Comparison of ENCODE assay signal across 14 mouse cellular contexts in genomic region chr7:25575870-25576269, GRCm38 (mm10). TPM values are rescaled to one million over a fixed set of nuclear protein-coding genes. Genes with fewer than 3 reads are reported as not detected.
A peak's percentile ranks its signal among the peaks of the same experiment; 100 is the strongest.
DNase-seq lines count a peak whose midpoint lies in the region; ATAC-seq and TF ChIP-seq lines count a peak whose summit lies in the region.
"Had no signal": no experiment of that assay in that cellular context is flagged by ENCODE, and none has a peak within 500 bp of the region (broad histone marks: within the 10 kb centered on the region; RNA-seq: fewer than 3 reads in every experiment).

No protein-coding gene starts in this region.

- no peak overlapping the region for H3K9ac ChIP-seq in lung, embryonic 14.5 days
- H3K9ac ChIP-seq in intestine, embryonic 16.5 days (ENCODE audit: low read depth, low read length) = no peak overlapping the region
- H3K9ac ChIP-seq in stomach, embryonic 16.5 days (ENCODE audit: low read length) = no peak overlapping the region
- H3K9ac ChIP-seq in hindbrain, embryonic 16.5 days (ENCODE audit: low read depth, low read length) = no peak overlapping the region
- H3K9ac ChIP-seq: liver, embryonic 12.5 days had no signal

- H3K4me3 ChIP-seq in lung, embryonic 14.5 days (ENCODE audit: low read depth, low read length) = no peak overlapping the region
- no peak overlapping the region for H3K4me3 ChIP-seq in intestine, embryonic 16.5 days (ENCODE audit: low read length)
- H3K4me3 ChIP-seq in stomach, embryonic 16.5 days (replicated peaks; ENCODE audit: low read length) = no peak overlapping the region
- no peak overlapping the region for H3K4me3 ChIP-seq in hindbrain, embryonic 16.5 days (ENCODE audit: low read length)
- H3K4me3 ChIP-seq: heart, embryonic 10.5 days; liver, embryonic 12.5 days had no signal

- WGBS in lung, embryonic 14.5 days = 13% methylated on average over 8 of the region's 8 CpGs
- 14% methylated on average over 8 of the region's 8 CpGs for WGBS in intestine, embryonic 16.5 days
- 15% methylated on average over 8 of the region's 8 CpGs for WGBS in stomach, embryonic 16.5 days
- WGBS in hindbrain, embryonic 16.5 days = 19% methylated on average over 8 of the region's 8 CpGs

- H3K27ac ChIP-seq in lung, embryonic 14.5 days (ENCODE audit: low read depth) = peak overlapping the region; percentile 80
- no peak overlapping the region for H3K27ac ChIP-seq in intestine, embryonic 16.5 days (ENCODE audit: low read length)
- peak overlapping the region; percentile 83 for H3K27ac ChIP-seq in stomach, embryonic 16.5 days (ENCODE audit: low read length)
- H3K27ac ChIP-seq in hindbrain, embryonic 16.5 days (ENCODE audit: low read depth, low read length) = no peak overlapping the region
- H3K27ac ChIP-seq: heart, embryonic 10.5 days; liver, embryonic 12.5 days had no signal

- no peak overlapping the region for H3K4me2 ChIP-seq in lung, embryonic 14.5 days
- no peak overlapping the region for H3K4me2 ChIP-seq in intestine, embryonic 16.5 days (ENCODE audit: low read depth, low read length)
- no peak overlapping the region for H3K4me2 ChIP-seq in stomach, embryonic 16.5 days (ENCODE audit: low read depth, low read length)
- H3K4me2 ChIP-seq in hindbrain, embryonic 16.5 days (ENCODE audit: low read length) = no peak overlapping the region
- H3K4me2 ChIP-seq: liver, embryonic 12.5 days had no signal

- no peaks in the 10 kb centered on the region for H3K27me3 ChIP-seq in lung, embryonic 14.5 days (ENCODE audit: insufficient read depth, low read length)
- H3K27me3 ChIP-seq in intestine, embryonic 16.5 days (replicated peaks; ENCODE audit: control insufficient read depth, insufficient read depth, low read length) = no peaks in the 10 kb centered on the region
- H3K27me3 ChIP-seq in stomach, embryonic 16.5 days (ENCODE audit: control insufficient read depth, insufficient read depth, low read length) = no peaks in the 10 kb centered on the region
- H3K27me3 ChIP-seq in hindbrain, embryonic 16.5 days (replicated peaks; ENCODE audit: control insufficient read depth, insufficient read depth, low read length) = no peaks in the 10 kb centered on the region
- H3K27me3 ChIP-seq: liver, embryonic 12.5 days had no signal

- H3K36me3 ChIP-seq in lung, embryonic 14.5 days (ENCODE audit: insufficient read depth) = no peaks in the 10 kb centered on the region
- no peaks in the 10 kb centered on the region for H3K36me3 ChIP-seq in intestine, embryonic 16.5 days (ENCODE audit: control insufficient read depth, insufficient read depth, low read length)
- no peaks in the 10 kb centered on the region for H3K36me3 ChIP-seq in stomach, embryonic 16.5 days (ENCODE audit: control insufficient read depth, insufficient read depth, low read length)
- no peaks in the 10 kb centered on the region for H3K36me3 ChIP-seq in hindbrain, embryonic 16.5 days (ENCODE audit: control insufficient read depth, insufficient read depth, low read length)
- H3K36me3 ChIP-seq: G1E; heart, embryonic 10.5 days; liver, embryonic 12.5 days had no signal

- DNase-seq in lung, embryonic 14.5 days = peak; percentile 61
- DNase-seq in lung, postnatal 4 days = no peak
- peak; percentile 8 for DNase-seq in embryo, embryonic 9.5 days (ENCODE audit: extremely low spot score)
- DNase-seq in left cerebral cortex, postnatal 36 days (ENCODE audit: low spot score in 2 of 2) = no peak
- no peak for DNase-seq in testis, postnatal 14 days (ENCODE audit: low spot score)
- DNase-seq: cerebellum, adult 8-10 months had no signal

- no peaks in the 10 kb centered on the region for H3K4me1 ChIP-seq in lung, embryonic 14.5 days (ENCODE audit: insufficient read depth)
- peaks cover 7% of the 10 kb centered on the region for H3K4me1 ChIP-seq in intestine, embryonic 16.5 days (ENCODE audit: control insufficient read depth, insufficient read depth, low read length)
- peaks cover 4% of the 10 kb centered on the region for H3K4me1 ChIP-seq in stomach, embryonic 16.5 days (ENCODE audit: control insufficient read depth, insufficient read depth, low read length)
- no peaks in the 10 kb centered on the region for H3K4me1 ChIP-seq in hindbrain, embryonic 16.5 days (ENCODE audit: control insufficient read depth, insufficient read depth, low read depth, low read length)
- H3K4me1 ChIP-seq: liver, embryonic 12.5 days had no signal

- ATAC-seq in lung, embryonic 14.5 days (ENCODE audit: insufficient read depth) = peak; percentile 60; the same call in 1 of the 2 replicates
- peak; percentile 87 for ATAC-seq in intestine, embryonic 16.5 days
- peak; percentile 85 for ATAC-seq in stomach, embryonic 16.5 days (ENCODE audit: insufficient read depth, low FRiP score)
- no peak for ATAC-seq in hindbrain, embryonic 16.5 days
- ATAC-seq: liver, embryonic 12.5 days had no signal

- H3K9me3 ChIP-seq in lung, embryonic 14.5 days (ENCODE audit: low read depth, low read length) = no peaks in the 10 kb centered on the region
- no peaks in the 10 kb centered on the region for H3K9me3 ChIP-seq in intestine, embryonic 16.5 days (ENCODE audit: control insufficient read depth, low read length)
- no peaks in the 10 kb centered on the region for H3K9me3 ChIP-seq in stomach, embryonic 16.5 days (replicated peaks; ENCODE audit: control insufficient read depth, low read length)
- H3K9me3 ChIP-seq in hindbrain, embryonic 16.5 days (ENCODE audit: control insufficient read depth, low read length) = no peaks in the 10 kb centered on the region
- H3K9me3 ChIP-seq: G1E; heart, embryonic 10.5 days; liver, embryonic 12.5 days had no signal

- no peak for TF ChIP-seq CTCF in lung, embryonic 14.5 days (IDR thresholded peaks at IDR 0.05; ENCODE audit: low read depth)

- intact Hi-C loops in left cerebral cortex, postnatal 36 days (cut with DNase I) = loop anchor here (5.0 kb wide), 1 partner anchor 739 kb away; no protein-coding TSS in a partner anchor

RNA-seq across cellular contexts. Expression of gene Ceacam2, which starts 36.2 kb away (rescaled TPM):
- 0.11 TPM in 1 of 2 replicates, not detected in the other for polyA plus RNA-seq in lung, embryonic 14.5 days (2014; fragmentation: Nextera tagmentation; extraction: Ambion mirVana)
- not detected in 2 replicates for polyA plus RNA-seq in intestine, embryonic 16.5 days (2015; fragmentation: Nextera tagmentation; extraction: Ambion mirVana)
- polyA plus RNA-seq in stomach, embryonic 16.5 days (2015; fragmentation: Nextera tagmentation; extraction: Ambion mirVana) = 0.14 TPM in 1 of 2 replicates, not detected in the other
- total RNA-seq in left cerebral cortex, postnatal 36 days (2021) = under 1 TPM; 0.27 to 0.42 TPM
- 0.05 and 0.16 TPM in 2 replicates for polyA plus RNA-seq in hindbrain, embryonic 16.5 days (2015; fragmentation: Nextera tagmentation; extraction: Ambion mirVana)
- polyA plus RNA-seq: forebrain, embryonic 11.5 days; G1E; heart, embryonic 10.5 days; liver, embryonic 12.5 days had no signal

RNA-seq across cellular contexts. Expression of gene Erich4, which starts 39.8 kb away (rescaled TPM):
- polyA plus RNA-seq in lung, embryonic 14.5 days (2014; fragmentation: Nextera tagmentation; extraction: Ambion mirVana) = not detected in 2 replicates
- 31.8 and 43.6 TPM in 2 replicates for polyA plus RNA-seq in intestine, embryonic 16.5 days (2015; fragmentation: Nextera tagmentation; extraction: Ambion mirVana)
- polyA plus RNA-seq in stomach, embryonic 16.5 days (2015; fragmentation: Nextera tagmentation; extraction: Ambion mirVana) = 2.9 and 4.2 TPM in 2 replicates
- not detected for total RNA-seq in left cerebral cortex, postnatal 36 days (2021)
- polyA plus RNA-seq in hindbrain, embryonic 16.5 days (2015; fragmentation: Nextera tagmentation; extraction: Ambion mirVana) = not detected in 2 replicates
- total RNA-seq: adrenal gland, adult 18-20 months; G1E had no signal
- polyA plus RNA-seq: forebrain, embryonic 11.5 days; G1E; heart, embryonic 10.5 days had no signal

RNA-seq across cellular contexts. Expression of gene Dmac2, which starts 43.3 kb away (rescaled TPM):
- 27.8 and 33.5 TPM in 2 replicates for polyA plus RNA-seq in lung, embryonic 14.5 days (2014; fragmentation: Nextera tagmentation; extraction: Ambion mirVana)
- 41.8 and 43.4 TPM in 2 replicates for polyA plus RNA-seq in intestine, embryonic 16.5 days (2015; fragmentation: Nextera tagmentation; extraction: Ambion mirVana)
- 36.4 and 36.8 TPM in 2 replicates for polyA plus RNA-seq in stomach, embryonic 16.5 days (2015; fragmentation: Nextera tagmentation; extraction: Ambion mirVana)
- 10 to 100 TPM; 53.6 to 53.8 TPM for total RNA-seq in left cerebral cortex, postnatal 36 days (2021)
- polyA plus RNA-seq in hindbrain, embryonic 16.5 days (2015; fragmentation: Nextera tagmentation; extraction: Ambion mirVana) = 51.4 and 52.0 TPM in 2 replicates

RNA-seq across cellular contexts. Expression of gene B3gnt8, which starts 50.6 kb away (rescaled TPM):
- 3.5 and 4.0 TPM in 2 replicates for polyA plus RNA-seq in lung, embryonic 14.5 days (2014; fragmentation: Nextera tagmentation; extraction: Ambion mirVana)
- 6.8 and 7.5 TPM in 2 replicates for polyA plus RNA-seq in intestine, embryonic 16.5 days (2015; fragmentation: Nextera tagmentation; extraction: Ambion mirVana)
- polyA plus RNA-seq in stomach, embryonic 16.5 days (2015; fragmentation: Nextera tagmentation; extraction: Ambion mirVana) = 12.2 and 13.6 TPM in 2 replicates
- 1 to 10 TPM in 1 of 2 experiments, under 1 TPM in 1; 0.20 to 1.1 TPM for total RNA-seq in left cerebral cortex, postnatal 36 days (2021)
- polyA plus RNA-seq in hindbrain, embryonic 16.5 days (2015; fragmentation: Nextera tagmentation; extraction: Ambion mirVana) = 0.89 and 1.1 TPM in 2 replicates

Comparison
In these comparisons a context has a peak if more than half of its experiments do, and no peak if none do; other contexts are left out.
1. DNase-seq: peak in lung, embryonic 14.5 days (single experiment) and embryo, embryonic 9.5 days (single experiment); none in lung, postnatal 4 days (0 of 2), left cerebral cortex, postnatal 36 days (0 of 2) and testis, postnatal 14 days (single experiment).
2. H3K27ac ChIP-seq: peak in lung, embryonic 14.5 days (single experiment) and stomach, embryonic 16.5 days (single experiment); none in intestine, embryonic 16.5 days (single experiment) and hindbrain, embryonic 16.5 days (single experiment).